Mouse (Mus musculus) stomach, postnatal 0 days (tissue): ENCODE data around the gene Ifrd2. TPM values are rescaled to one million over a fixed set of nuclear protein-coding genes. Genes with fewer than 3 reads are reported as not detected.
A peak's percentile ranks its signal among the peaks of the same experiment; 100 is the strongest.

Source experiments
- ATAC-seq: fragments of 200-750 bp; cut with Nextera tagmentation; 2 replicates; pipeline ENCODE4 v1.8.0; 2017; ENCODE audit not compliant: low FRiP score, low TSS enrichment
- DNase-seq: peaks from one replicate; pipeline ENCODE4 v3.0.0-alpha.2; 2016; ENCODE audit warnings: low spot score
- H3K27ac ChIP-seq: fragments of 300-500 bp; sonication (generic); replicated peaks from 2 replicates; pipeline ENCODE4 v1.5.1; 2014; ENCODE audit warnings: mild to moderate bottlenecking, control low read depth
- H3K27me3 ChIP-seq: fragments of 300-500 bp; sonication (generic); 2 replicates; pipeline ENCODE4 v1.6.1; 2014; ENCODE audit warnings: low read length; ENCODE audit not compliant: control insufficient read depth, insufficient read depth
- H3K36me3 ChIP-seq: fragments of 300-500 bp; sonication (generic); 2 replicates; pipeline ENCODE4 v1.6.1; 2014; ENCODE audit warnings: low read length, mixed read lengths; ENCODE audit not compliant: control insufficient read depth, insufficient read depth
- H3K4me1 ChIP-seq: fragments of 300-500 bp; sonication (generic); replicated peaks from 2 replicates; pipeline ENCODE4 v1.6.1; 2014; ENCODE audit warnings: antibody characterized with exemption; ENCODE audit not compliant: control insufficient read depth, insufficient read depth
- H3K4me2 ChIP-seq: fragments of 300-500 bp; sonication (generic); replicated peaks from 2 replicates; pipeline ENCODE4 v1.6.1; 2014; ENCODE audit warnings: low read depth, mild to moderate bottlenecking, control low read depth, moderate library complexity
- H3K4me3 ChIP-seq: fragments of 300-500 bp; sonication (generic); 2 replicates; pipeline ENCODE4 v1.5.1; 2014; ENCODE audit warnings: low read depth, low read length, control low read depth
- H3K9ac ChIP-seq: fragments of 300-500 bp; sonication (generic); 2 replicates; pipeline ENCODE4 v1.6.1; 2014; ENCODE audit warnings: mild to moderate bottlenecking, low read length, control low read depth, mixed read lengths
- H3K9me3 ChIP-seq: fragments of 300-500 bp; sonication (generic); 2 replicates; pipeline ENCODE4 v1.6.1; 2016; ENCODE audit warnings: low read length; ENCODE audit not compliant: control insufficient read depth
- CTCF ChIP-seq: IDR thresholded peaks from 2 replicates; pipeline ENCODE4 v1.5.1; 2016; ENCODE audit warnings: antibody characterized with exemption, low read depth, mild to moderate bottlenecking, moderate library complexity
- EP300 ChIP-seq: optimal IDR thresholded peaks from 2 replicates; pipeline ENCODE3; 2016; ENCODE audit warnings: antibody characterized with exemption
- WGBS: fragments of 180-500 bp; shearing (Covaris S2); extraction: QIAGEN DNeasy Blood & Tissue Kit; methylation state at CpG from one replicate; pipeline ENCODE4 v1.1.7; 2014; 5-methylcytosine and 5-hydroxymethylcytosine counted together
- polyA plus RNA-seq: library from polyadenylated mRNA; unstranded; fragments of >200 nt; fragmentation: Nextera tagmentation; extraction: Ambion mirVana; gene quantifications from 2 replicates; pipeline ENCODE4 v1.2.1, GENCODE M21; 2015

Gene Ifrd2
- polyA plus RNA-seq, 1 experiment from 2014 or later, result 35.5 TPM

GRCm38 (mm10) chr9:107620954-107621353, 33.5 kb downstream of the Ifrd2 start:
- TF ChIP-seq EP300 (no peak), CTCF (no peak)

DNA sequence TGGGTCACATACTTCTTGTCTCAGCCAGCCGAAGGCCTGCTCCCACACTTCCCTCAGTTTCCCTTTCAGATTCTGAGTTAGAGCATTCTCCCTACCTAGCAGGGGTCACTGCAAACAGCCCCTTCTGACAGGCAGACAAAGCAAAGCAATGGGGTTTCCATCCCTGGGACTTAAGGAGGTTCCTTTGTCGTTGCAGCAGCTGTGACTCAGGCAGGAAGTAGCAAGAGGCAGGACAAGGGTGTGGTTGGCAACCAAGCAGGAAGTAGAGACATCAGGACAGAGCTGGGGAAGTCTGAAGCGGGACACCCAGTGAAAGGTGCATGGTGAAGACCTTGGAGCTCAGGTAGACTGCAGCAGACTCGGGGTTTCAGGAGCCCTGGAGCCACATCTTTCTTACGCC, 37.1 kb downstream of the Ifrd2 start:
- Histone ChIP-seq H3K4me2 (no peak overlapping the region), H3K36me3 (peaks cover 10% of the 10 kb centered on the region; the same call in 1 of the 2 replicates), H3K27ac (peak overlapping the region; percentile 75), H3K27me3 (no peaks in the 10 kb centered on the region), H3K4me3 (no peak overlapping the region), H3K9ac (no peak overlapping the region), H3K4me1 (peaks cover 12% of the 10 kb centered on the region), H3K9me3 (no peaks in the 10 kb centered on the region)
- no peak for TF ChIP-seq CTCF
- TF ChIP-seq EP300, result no peak
- ATAC-seq (peak; percentile 69), DNase-seq (peak; percentile 56)
- 64% methylated on average over 5 of the region's 5 CpGs for WGBS

More at GRCm38 (mm10) chr9:107620954-107621353, 33.5 kb downstream of the Ifrd2 start:
- Histone ChIP-seq H3K4me3 (no peak overlapping the region), H3K9ac (no peak overlapping the region), H3K4me1 (no peaks in the 10 kb centered on the region; the same call in none of the 2 replicates), H3K9me3 (no peaks in the 10 kb centered on the region), H3K27me3 (no peaks in the 10 kb centered on the region), H3K36me3 (peaks cover 22% of the 10 kb centered on the region), H3K4me2 (no peak overlapping the region), H3K27ac (0 out of 2 replicates have a peak overlapping the region, but pooled peaks have one; percentile 14)
- ATAC-seq (no peak), DNase-seq (no peak)

DNA sequence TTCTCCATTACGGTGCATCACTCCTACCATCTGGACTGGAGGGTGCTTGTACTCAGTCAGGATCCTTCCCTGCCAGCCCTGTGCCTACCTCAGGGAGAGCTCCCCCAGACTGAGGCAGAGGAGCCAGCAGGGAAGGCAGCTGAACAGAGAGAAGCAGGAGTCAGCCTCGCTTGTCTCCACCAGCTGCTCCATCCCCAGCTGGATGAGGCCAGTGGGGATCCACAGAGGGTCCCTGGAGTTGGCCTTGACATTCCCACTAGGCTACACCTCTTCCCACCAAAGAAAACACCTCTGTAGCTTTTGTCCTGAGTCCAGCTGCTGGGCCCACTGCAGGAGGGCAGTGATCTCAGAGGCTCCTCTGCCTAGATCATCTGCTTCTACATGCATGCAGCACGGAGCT, 37.5 kb downstream of the Ifrd2 start:
- Histone ChIP-seq H3K4me1 (peaks cover 15% of the 10 kb centered on the region), H3K36me3 (peaks cover 6% of the 10 kb centered on the region; the same call in 1 of the 2 replicates), H3K4me3 (no peak overlapping the region), H3K27ac (peak overlapping the region; percentile 73), H3K9ac (0 out of 2 replicates have a peak overlapping the region, but pooled peaks have one; percentile 27), H3K9me3 (no peaks in the 10 kb centered on the region), H3K4me2 (no peak overlapping the region), H3K27me3 (no peaks in the 10 kb centered on the region)
- TF ChIP-seq EP300 (no peak), CTCF (no peak)
- 88% methylated on average over 3 of the region's 3 CpGs for WGBS
- ATAC-seq, result no peak
- DNase-seq, result no peak

- Histone ChIP-seq H3K27ac (peak overlapping the region; percentile 82), H3K27me3 (no peaks in the 10 kb centered on the region), H3K4me3 (no peak overlapping the region), H3K36me3 (peaks cover 5% of the 10 kb centered on the region; the same call in 1 of the 2 replicates), H3K9ac (no peak overlapping the region), H3K4me1 (peaks cover 18% of the 10 kb centered on the region), H3K9me3 (no peaks in the 10 kb centered on the region), H3K4me2 (no peak overlapping the region)
- TF ChIP-seq EP300, result no peak
- TF ChIP-seq CTCF, result peak; percentile 61
- ATAC-seq (no peak), DNase-seq (no peak)
- 90% methylated on average over 12 of the region's 12 CpGs for WGBS
Measured at GRCm38 (mm10) chr9:107625351-107626128, 38.1 kb downstream of the Ifrd2 start.

GRCm38 (mm10) chr9:107626158-107626843, 38.9 kb downstream of the Ifrd2 start:
- no peak for ATAC-seq
- Histone ChIP-seq H3K4me2 (peak overlapping the region; percentile 27; the same call in 1 of the 2 replicates), H3K4me1 (peaks cover 20% of the 10 kb centered on the region), H3K9ac (peak overlapping the region; percentile 48; the same call in 1 of the 2 replicates), H3K36me3 (peaks cover 5% of the 10 kb centered on the region; the same call in 1 of the 2 replicates), H3K27ac (peak overlapping the region; percentile 82), H3K4me3 (no peak overlapping the region), H3K9me3 (no peaks in the 10 kb centered on the region), H3K27me3 (no peaks in the 10 kb centered on the region)
- DNase-seq, result no peak
- TF ChIP-seq EP300 (no peak), CTCF (no peak)
- WGBS, result 44% methylated on average over 14 of the region's 15 CpGs
